Mouse (Mus musculus) A20 (cell line): ENCODE measurements at regions not wholly inside any gene's neighbourhood (a gene's known extent, or its start where the extent isn't known, plus 50 kb on each side); places are given as distances from the start of the nearest gene placed in this dataset.
"Not testable (repeated sequence)": the region's sequence is repeated elsewhere in the genome, so short reads cannot be mapped to it uniquely, and the experiment has no call there.

ENCODE experiments used
- DNase-seq: peaks from one replicate; pipeline ENCODE4 v3.0.0-alpha.2; 2011; ENCODE audit warnings: low read depth, low spot score

DNA sequence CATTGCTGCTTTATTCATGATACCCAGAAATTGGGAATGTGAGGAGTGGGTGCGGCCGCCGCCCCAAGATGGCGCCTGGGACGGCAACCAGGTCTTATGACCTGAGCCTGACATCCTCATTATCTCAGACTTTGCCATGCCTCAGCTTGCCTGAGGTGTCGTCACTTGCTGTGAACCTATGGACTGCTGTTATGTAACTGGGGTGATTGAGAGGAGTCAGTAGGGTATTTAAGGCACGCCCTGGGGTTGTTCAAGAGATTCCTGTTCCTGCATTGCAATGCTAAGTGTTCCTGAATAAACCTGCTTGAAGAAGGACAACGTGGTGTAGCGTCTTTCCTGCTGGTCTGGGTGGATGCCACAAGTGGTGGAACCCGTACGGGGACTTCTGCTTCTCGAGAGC is 211.4 kb upstream of the Pou3f2 start:
- DNase-seq, result no peak

DNA sequence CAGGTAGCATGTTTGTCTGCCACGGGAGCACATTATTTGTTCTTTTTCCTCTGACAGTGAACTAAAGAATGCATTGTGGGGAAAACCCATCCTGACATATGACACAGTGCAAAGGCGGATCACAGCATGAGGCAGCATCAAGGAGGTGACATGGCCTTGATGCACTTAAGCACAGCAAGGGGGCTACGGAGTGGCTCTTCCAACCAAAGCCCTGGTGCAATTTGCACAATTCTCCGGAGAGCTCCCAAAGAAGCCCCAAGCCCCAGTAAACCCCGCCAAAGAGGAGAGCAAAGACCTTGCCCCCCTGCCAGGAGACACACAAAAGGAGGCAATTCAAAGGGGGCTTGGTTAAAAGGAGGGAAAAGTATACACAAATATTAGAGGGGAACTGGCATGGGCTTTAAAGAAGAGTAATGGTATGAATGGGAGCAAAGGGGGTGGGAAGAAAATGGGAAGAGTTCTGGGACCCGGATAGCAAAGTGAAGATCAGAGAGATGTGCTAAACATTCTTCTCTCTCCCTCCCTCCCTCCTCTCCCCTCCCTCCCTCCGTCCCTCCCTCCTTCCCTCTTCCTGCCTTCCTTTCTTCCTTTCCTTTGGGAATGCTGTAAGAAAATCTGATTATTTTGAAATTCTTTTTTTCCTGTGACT is 179.7 kb upstream of the Pou3f2 start:
- no peak for DNase-seq

DNA sequence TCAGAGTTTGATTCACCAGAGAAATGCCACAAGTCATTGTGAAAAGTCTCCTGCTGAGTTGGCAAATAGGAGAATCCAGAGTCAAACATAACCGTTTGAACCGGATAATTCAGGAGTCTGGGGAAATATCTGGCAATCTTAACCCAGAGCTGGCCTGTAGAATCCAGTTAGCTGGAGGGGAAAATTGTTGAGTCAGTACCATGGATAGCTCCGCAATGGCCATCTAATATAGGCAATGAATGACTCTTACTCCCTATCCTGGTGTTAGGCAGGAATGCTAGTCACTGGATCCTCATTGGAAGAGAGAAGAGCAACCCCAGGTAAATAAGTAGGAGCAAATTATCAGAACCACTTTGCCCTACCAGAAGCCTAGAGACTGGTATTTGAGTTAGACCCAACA is 157.4 kb upstream of the Pou3f2 start:
- DNase-seq, result peak; percentile 17

DNA sequence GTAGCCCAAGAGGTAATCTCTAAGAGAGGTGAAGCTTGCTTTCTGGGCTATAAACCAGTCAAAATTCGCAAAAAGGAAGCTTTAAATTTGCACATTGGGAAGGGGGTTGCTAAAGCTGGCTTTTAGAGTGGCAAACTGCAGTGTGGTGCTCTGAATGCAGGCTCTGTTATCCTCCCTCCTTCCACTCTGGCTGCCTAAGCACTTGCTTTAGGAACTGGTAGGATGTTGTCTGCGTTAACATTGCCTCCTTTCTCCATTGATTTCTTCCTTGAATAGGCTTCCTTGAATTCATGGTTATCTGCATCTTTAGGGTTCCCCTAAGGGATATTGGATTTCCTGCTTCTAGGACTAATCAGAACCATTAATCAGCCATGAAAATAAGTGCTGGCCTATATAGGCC is 120.8 kb upstream of the Pou3f2 start:
- DNase-seq, result no peak

DNA sequence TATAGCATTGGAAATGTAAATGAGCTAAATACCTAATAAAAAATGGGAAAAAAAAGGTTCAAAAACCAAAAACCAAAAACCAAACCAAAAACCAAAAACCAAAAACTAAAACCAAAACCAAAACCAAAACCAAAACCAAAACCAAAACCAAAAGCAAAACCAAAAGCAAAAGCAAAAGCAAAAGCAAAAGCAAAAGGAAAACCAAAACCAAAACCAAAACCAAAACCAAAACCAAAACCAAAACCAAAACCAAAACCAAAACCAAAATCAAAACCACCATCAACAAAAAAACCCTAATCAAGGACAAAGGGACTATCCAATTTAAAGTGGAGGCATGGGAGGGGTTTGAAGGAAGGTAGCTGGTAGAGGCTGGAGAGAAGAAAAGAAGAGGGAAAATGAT is 114.0 kb upstream of the Pou3f2 start:
- DNase-seq, result not testable (repeated sequence)

DNA sequence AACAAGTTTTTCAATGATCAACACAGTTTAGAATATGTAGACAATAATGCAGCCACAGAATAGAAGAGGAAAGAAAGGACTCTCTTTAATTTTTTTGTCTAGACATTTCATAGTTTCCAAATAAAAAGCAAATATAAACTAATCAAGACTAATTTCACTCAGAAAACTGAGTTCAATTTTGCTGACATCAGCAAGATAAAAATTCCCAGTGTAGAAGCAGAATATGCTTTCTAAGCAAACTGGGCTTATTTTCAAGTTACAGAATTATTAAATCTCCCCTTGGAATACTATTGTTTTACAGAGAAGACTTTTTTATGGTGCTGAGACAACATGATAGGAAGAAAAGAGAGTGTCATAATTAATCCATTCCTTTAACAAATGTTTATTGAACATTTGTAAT is 99.0 kb upstream of the Pou3f2 start:
- DNase-seq, result no peak

DNA sequence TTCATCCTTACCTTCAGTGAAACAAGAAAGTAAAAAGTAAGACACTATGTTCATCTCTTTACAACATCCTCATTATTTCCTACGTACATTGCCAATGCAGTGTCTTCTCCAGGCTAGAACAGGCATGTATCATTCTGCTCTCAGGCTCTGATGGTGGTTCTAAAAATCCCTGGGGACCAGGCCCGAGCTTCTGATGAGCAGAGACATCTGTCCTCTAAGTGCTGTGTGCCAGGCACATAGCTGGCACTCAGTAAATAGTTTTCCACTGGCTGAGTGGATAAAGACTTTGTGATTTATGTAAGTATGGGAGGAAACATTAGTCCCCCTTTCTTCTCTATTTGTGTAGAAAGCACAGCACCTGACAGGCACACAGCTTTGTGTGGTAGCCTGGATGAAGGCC is 77.8 kb upstream of the Pou3f2 start:
- no peak for DNase-seq

DNA sequence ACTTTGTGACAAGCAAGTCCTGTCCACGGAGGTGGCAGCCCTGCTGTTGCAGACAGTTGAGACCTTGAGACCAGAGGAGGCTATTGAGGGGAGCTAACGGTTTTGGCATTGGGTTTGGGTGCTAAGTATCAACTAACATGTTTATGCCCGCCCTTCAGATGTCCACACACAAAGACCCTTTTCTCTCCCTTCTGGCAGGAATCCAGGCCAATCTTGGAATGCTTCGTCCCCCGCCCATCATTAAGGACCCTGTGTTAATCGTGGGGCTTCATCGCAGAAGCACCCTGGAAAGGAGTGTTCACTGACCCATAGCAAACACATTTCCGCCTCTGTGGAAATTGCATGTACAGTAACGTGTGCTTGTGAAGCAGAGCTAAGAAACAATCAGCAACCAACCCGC is 76.4 kb upstream of the Pou3f2 start:
- DNase-seq, result no peak
